ENCODE assay signal across 8 mouse cellular contexts in the genomic region with DNA sequence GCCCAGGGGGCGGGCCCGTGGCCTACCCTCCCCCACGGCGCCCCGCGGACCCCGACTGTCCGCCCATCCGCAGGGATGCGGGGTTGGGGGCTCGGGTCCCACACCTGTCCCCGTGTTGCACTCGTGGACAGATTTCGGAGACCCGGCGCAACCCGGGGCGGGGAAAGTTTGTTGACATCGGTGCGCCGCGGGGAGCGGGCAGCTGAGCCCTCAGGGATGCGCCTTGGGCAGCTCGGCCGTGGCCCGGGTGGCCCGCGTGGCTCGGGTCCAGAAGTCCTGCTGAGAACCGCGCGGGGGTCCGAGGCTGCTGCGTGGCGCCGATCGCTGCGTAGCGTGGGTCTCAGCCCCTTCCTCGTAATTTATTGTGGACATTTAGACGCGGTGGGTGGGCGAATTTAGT. TPM values are rescaled to one million over a fixed set of nuclear protein-coding genes. Genes with fewer than 3 reads are reported as not detected.
DNase-seq lines count a peak whose midpoint lies in the region; ATAC-seq and TF ChIP-seq lines count a peak whose summit lies in the region.

No protein-coding gene starts in this region.

- ATAC-seq in cerebellum, adult (ENCODE audit: insufficient number of reproducible peaks, low FRiP score, low TSS enrichment), result no peak; the same call in 1 of the 2 replicates
- peak; percentile 12; the same call in 1 of the 2 replicates for ATAC-seq in heart, embryonic 14.5 days (ENCODE audit: insufficient number of reproducible peaks, insufficient read depth, low FRiP score, low read depth)
- ATAC-seq in limb, embryonic 13.5 days (ENCODE audit: low FRiP score, low read depth), result no peak
- peak; percentile 69 for ATAC-seq in neural tube, embryonic 12.5 days (ENCODE audit: low FRiP score, low read depth)

- H3K4me3 ChIP-seq in spleen, adult 2 months (ENCODE audit: extremely low read depth, insufficient read depth, insufficient read length), result peak overlapping the region; percentile 67
- H3K4me3 ChIP-seq in heart, embryonic 14.5 days (ENCODE audit: control insufficient read depth in 1 of 2, insufficient read depth in 1 of 2, low read depth in 1 of 2, low read length in 2 of 2), result peak overlapping the region; percentile 72 to 95
- peak overlapping the region; percentile 79 for H3K4me3 ChIP-seq in limb, embryonic 13.5 days
- peak overlapping the region; percentile 68 for H3K4me3 ChIP-seq in neural tube, embryonic 12.5 days

- DNase-seq in cerebellum, adult 9-10 months, result peak; percentile 80
- DNase-seq in spleen, adult 2 months (ENCODE audit: low read depth in 1 of 2, low spot score in 2 of 2), result no peak
- no peak for DNase-seq in spleen, adult 18-20 months
- no peak for DNase-seq in layer of hippocampus, adult 11-12 months (ENCODE audit: low spot score)

- no peak for TF ChIP-seq CTCF in spleen, adult 2 months (IDR thresholded peaks at IDR 0.05; ENCODE audit: extremely low read depth, insufficient read depth, insufficient read length, insufficient replicate concordance)

- peak overlapping the region; percentile 100 for H3K4me2 ChIP-seq in heart, embryonic 14.5 days (ENCODE audit: low read length)
- peak overlapping the region; percentile 100 for H3K4me2 ChIP-seq in limb, embryonic 13.5 days (replicated peaks)
- peak overlapping the region; percentile 95 for H3K4me2 ChIP-seq in neural tube, embryonic 12.5 days (replicated peaks)

- 0 out of 2 replicates have a peak, but pooled peaks cover 3% of the 10 kb centered on the region for H3K27me3 ChIP-seq in spleen, adult 2 months (ENCODE audit: control insufficient read depth, insufficient read depth, low read length)
- H3K27me3 ChIP-seq in heart, embryonic 14.5 days (ENCODE audit: control insufficient read depth, insufficient read depth, low read length), result peaks cover 14% of the 10 kb centered on the region
- H3K27me3 ChIP-seq in limb, embryonic 13.5 days, result peaks cover 33% of the 10 kb centered on the region
- H3K27me3 ChIP-seq in neural tube, embryonic 12.5 days (replicated peaks), result peaks cover 18% of the 10 kb centered on the region

- no peak overlapping the region for H3K27ac ChIP-seq in spleen, adult 2 months (ENCODE audit: insufficient read depth, low read length)
- no peak overlapping the region for H3K27ac ChIP-seq in heart, embryonic 14.5 days (replicated peaks in 1 of 2; ENCODE audit: control insufficient read depth in 1 of 2, insufficient read depth in 1 of 2, low read depth in 2 of 2, low read length in 2 of 2)
- H3K27ac ChIP-seq in limb, embryonic 13.5 days, result no peak overlapping the region
- no peak overlapping the region for H3K27ac ChIP-seq in neural tube, embryonic 12.5 days

- H3K9me3 ChIP-seq in heart, embryonic 14.5 days (ENCODE audit: control insufficient read depth, low read length), result no peaks in the 10 kb centered on the region
- no peaks in the 10 kb centered on the region for H3K9me3 ChIP-seq in limb, embryonic 13.5 days
- no peaks in the 10 kb centered on the region for H3K9me3 ChIP-seq in neural tube, embryonic 12.5 days

- 3% methylated on average over 44 of the region's 44 CpGs for WGBS in spleen, adult 2 months
- WGBS in heart, embryonic 14.5 days, result 1% methylated on average over 42 of the region's 44 CpGs
- WGBS in limb, embryonic 13.5 days, result under 1% methylated on average over 42 of the region's 44 CpGs
- WGBS in neural tube, embryonic 12.5 days, result 1% methylated on average over 44 of the region's 44 CpGs

- peak overlapping the region; percentile 78 for H3K9ac ChIP-seq in heart, embryonic 14.5 days (ENCODE audit: low read length)
- H3K9ac ChIP-seq in limb, embryonic 13.5 days, result peak overlapping the region; percentile 68
- peak overlapping the region; percentile 61 for H3K9ac ChIP-seq in neural tube, embryonic 12.5 days

- no peaks in the 10 kb centered on the region for H3K36me3 ChIP-seq in spleen, adult 2 months (ENCODE audit: control insufficient read depth, insufficient read depth, low read length)
- H3K36me3 ChIP-seq in heart, embryonic 14.5 days (ENCODE audit: control insufficient read depth, insufficient read depth, low read length), result no peaks in the 10 kb centered on the region
- H3K36me3 ChIP-seq in limb, embryonic 13.5 days, result no peaks in the 10 kb centered on the region
- H3K36me3 ChIP-seq in neural tube, embryonic 12.5 days, result no peaks in the 10 kb centered on the region

- TF ChIP-seq POLR2A in spleen, adult 2 months (IDR thresholded peaks at IDR 0.05; ENCODE audit: low read depth, low read length), result no peak

- peaks cover 9% of the 10 kb centered on the region for H3K4me1 ChIP-seq in spleen, adult 2 months (ENCODE audit: control insufficient read depth, insufficient read depth, insufficient read length)
- peaks cover 2 to 4% of the 10 kb centered on the region in 2 experiments; a peak in 1 of 4 replicates for H3K4me1 ChIP-seq in heart, embryonic 14.5 days (ENCODE audit: control insufficient read depth in 2 of 2, insufficient read depth in 2 of 2, low read length in 2 of 2)
- H3K4me1 ChIP-seq in limb, embryonic 13.5 days, result 0 out of 2 replicates have a peak, but pooled peaks cover 9% of the 10 kb centered on the region
- peaks cover 4% of the 10 kb centered on the region; the same call in 1 of the 2 replicates for H3K4me1 ChIP-seq in neural tube, embryonic 12.5 days

RNA-seq across cellular contexts. Expression of a gene that starts 0.4 kb away (rescaled TPM):
- polyA plus RNA-seq in spleen, adult 2 months (2012; rRNA removed), result 8.7 and 10.4 TPM in 2 replicates
- 6.2 and 6.8 TPM in 2 replicates for polyA plus RNA-seq in heart, embryonic 14.5 days (2014; fragmentation: Nextera tagmentation; extraction: Ambion mirVana)
- 2.1 and 2.4 TPM in 2 replicates for polyA plus RNA-seq in limb, embryonic 13.5 days (2015; fragmentation: Nextera tagmentation; extraction: Ambion mirVana)
- 10.4 and 11.9 TPM in 2 replicates for polyA plus RNA-seq in neural tube, embryonic 12.5 days (2016; fragmentation: Nextera tagmentation; extraction: Ambion mirVana)

Comparison
In these comparisons a context has a peak if more than half of its experiments do, and no peak if none do; other contexts are left out.
1. ATAC-seq: peak in heart, embryonic 14.5 days (single experiment) and neural tube, embryonic 12.5 days (single experiment); none in cerebellum, adult (single experiment) and limb, embryonic 13.5 days (single experiment).
2. Peak in every context shown above with its lines, with median percentiles within 50 percentile points of each other: H3K4me3 ChIP-seq, H3K4me2 ChIP-seq and H3K9ac ChIP-seq.